In genomic region chr2:25211121-25211670, GRCm38 (mm10) we compare ENCODE assay signal across 8 mouse cellular contexts. TPM values are rescaled to one million over a fixed set of nuclear protein-coding genes. Genes with fewer than 3 reads are reported as not detected.
DNase-seq lines count a peak whose midpoint lies in the region; ATAC-seq and TF ChIP-seq lines count a peak whose summit lies in the region.

Gene Nelfb (minus strand): TSS chr2:25211489.

- TF ChIP-seq CTCF in testis, adult 2 months (IDR thresholded peaks at IDR 0.05; ENCODE audit: control insufficient read depth, insufficient read depth, insufficient replicate concordance, low read depth, low read length): no peak

- intact Hi-C loops in heart, postnatal 14 days (cut with DNase I): no loop called here

- in situ Hi-C loops in ES-E14 (cut with MboI; ENCODE audit: low sequenced_read_pairs in 2 of 2, unreplicated experiment in 2 of 2): no loop called here

- H3K9ac ChIP-seq in ES-E14 (ENCODE audit: insufficient read depth, low read depth, low read length, poor library complexity, severe bottlenecking): peak within 1 kb of the TSS; percentile 97
- H3K9ac ChIP-seq in forebrain, embryonic 15.5 days (replicated peaks): peak within 1 kb of the TSS; percentile 78
- peak within 1 kb of the TSS; percentile 90 for H3K9ac ChIP-seq in neural tube, embryonic 14.5 days (replicated peaks; ENCODE audit: low read depth, low read length)

- peak within 1 kb of the TSS; percentile 93 to 99 for H3K4me3 ChIP-seq in ES-E14 (ENCODE audit: insufficient read depth in 1 of 2, low read depth in 1 of 2, low read length in 2 of 2, poor library complexity in 1 of 2, severe bottlenecking in 1 of 2)
- H3K4me3 ChIP-seq in forebrain, embryonic 15.5 days: peak within 1 kb of the TSS; percentile 61
- peak within 1 kb of the TSS; percentile 87 for H3K4me3 ChIP-seq in neural tube, embryonic 14.5 days (ENCODE audit: low read depth, low read length)
- peak within 1 kb of the TSS; percentile 98 for H3K4me3 ChIP-seq in testis, adult 2 months (ENCODE audit: control insufficient read depth, low read depth, low read length)

- no peaks in the 10 kb centered on the region for H3K9me3 ChIP-seq in ES-E14 (ENCODE audit: control insufficient read depth, insufficient read depth, low read depth, low read length)
- H3K9me3 ChIP-seq in forebrain, embryonic 15.5 days: no peaks in the 10 kb centered on the region
- H3K9me3 ChIP-seq in neural tube, embryonic 14.5 days (ENCODE audit: control insufficient read depth, low read length): no peaks in the 10 kb centered on the region

- peak; percentile 81 for TF ChIP-seq POLR2A in testis, adult 2 months (IDR thresholded peaks at IDR 0.05; ENCODE audit: control insufficient read depth, low read depth, low read length)

- H3K4me2 ChIP-seq in forebrain, embryonic 15.5 days (replicated peaks): peak within 1 kb of the TSS; percentile 64
- H3K4me2 ChIP-seq in neural tube, embryonic 14.5 days (ENCODE audit: low read depth, low read length): peak within 1 kb of the TSS; percentile 92

- H3K36me3 ChIP-seq in ES-E14 (ENCODE audit: control insufficient read depth, insufficient read depth, low read length, poor library complexity, severe bottlenecking): peaks cover 7% of the 10 kb centered on the region; the same call in 1 of the 2 replicates
- H3K36me3 ChIP-seq in forebrain, embryonic 15.5 days: peaks cover 7% of the 10 kb centered on the region; the same call in 1 of the 2 replicates
- H3K36me3 ChIP-seq in neural tube, embryonic 14.5 days (ENCODE audit: control insufficient read depth, insufficient read depth, low read length): 0 out of 2 replicates have a peak, but pooled peaks cover 12% of the 10 kb centered on the region
- no peaks in the 10 kb centered on the region for H3K36me3 ChIP-seq in testis, adult 2 months (ENCODE audit: control insufficient read depth, insufficient read depth, low read length)

- H3K27ac ChIP-seq in ES-E14 (ENCODE audit: insufficient read depth, low read depth, low read length, poor library complexity, severe bottlenecking): peak within 1 kb of the TSS; percentile 64; the same call in 1 of the 2 replicates
- peak within 1 kb of the TSS; percentile 81 for H3K27ac ChIP-seq in forebrain, embryonic 15.5 days (replicated peaks)
- H3K27ac ChIP-seq in neural tube, embryonic 14.5 days (ENCODE audit: low read depth, low read length): peak within 1 kb of the TSS; percentile 85
- H3K27ac ChIP-seq in testis, adult 2 months (ENCODE audit: control insufficient read depth, insufficient read depth, low read depth, low read length): peak within 1 kb of the TSS; percentile 91

- H3K4me1 ChIP-seq in ES-E14 (ENCODE audit: control insufficient read depth in 2 of 2, insufficient read depth in 2 of 2, low read length in 2 of 2, poor library complexity in 1 of 2): peaks cover 8 to 10% of the 10 kb centered on the region in 2 experiments; a peak in 2 of 4 replicates
- H3K4me1 ChIP-seq in forebrain, embryonic 15.5 days: peaks cover 27% of the 10 kb centered on the region
- H3K4me1 ChIP-seq in neural tube, embryonic 14.5 days (ENCODE audit: control insufficient read depth, insufficient read depth, low read length): peaks cover 20% of the 10 kb centered on the region
- H3K4me1 ChIP-seq in testis, adult 2 months (ENCODE audit: control insufficient read depth, insufficient read depth, low read length): peaks cover 2% of the 10 kb centered on the region

- under 1% methylated on average over 44 of the region's 44 CpGs for WGBS in forebrain, embryonic 15.5 days
- under 1% methylated on average over 44 of the region's 44 CpGs for WGBS in neural tube, embryonic 14.5 days

- ATAC-seq in forebrain, embryonic 15.5 days (replicated peaks): peak; percentile 91
- ATAC-seq in neural tube, embryonic 14.5 days (ENCODE audit: low read depth): peak; percentile 93

- DNase-seq in ES-E14 (ENCODE audit: low read depth, low spot score): peak; percentile 90
- DNase-seq in cerebellum, adult 11-12 months: peak; percentile 84
- peak; percentile 89 to 93 for DNase-seq in heart, postnatal 14 days
- peak; percentile 86 for DNase-seq in layer of hippocampus, adult 11-12 months (ENCODE audit: low spot score)
- peak; percentile 92 to 95 for DNase-seq in lung, adult 18-20 months

- no peaks in the 10 kb centered on the region for H3K27me3 ChIP-seq in forebrain, embryonic 15.5 days
- H3K27me3 ChIP-seq in neural tube, embryonic 14.5 days (ENCODE audit: control insufficient read depth, insufficient read depth, low read length): no peaks in the 10 kb centered on the region
- no peaks in the 10 kb centered on the region for H3K27me3 ChIP-seq in testis, adult 2 months (ENCODE audit: control insufficient read depth, insufficient read depth, low read length)

TF ChIP-seq in ES-E14, 5 proteins besides CTCF, POLR2A, EP300 and RAD21:
- TF ChIP-seq HCFC1 (IDR thresholded peaks at IDR 0.05; ENCODE audit: borderline replicate concordance, insufficient read depth, low read length) (peak; percentile 87), ZC3H11A (IDR thresholded peaks at IDR 0.05; ENCODE audit: borderline replicate concordance, low read depth, low read length) (no peak)

RNA-seq across cellular contexts. Expression of gene Nelfb, which starts in this region (rescaled TPM):
- total RNA-seq in ES-E14 (2012; rRNA removed): 50.9 and 60.9 TPM in 2 replicates
- polyA plus RNA-seq in forebrain, embryonic 15.5 days (2015; fragmentation: Nextera tagmentation; extraction: Ambion mirVana): 96.7 and 102 TPM in 2 replicates
- total RNA-seq in heart, postnatal 14 days (2021): 10 to 100 TPM; 35.7 to 36.2 TPM
- 74.7 and 86.2 TPM in 2 replicates for polyA plus RNA-seq in neural tube, embryonic 14.5 days (2014; fragmentation: Nextera tagmentation; extraction: Ambion mirVana)
- 20.7 and 24.9 TPM in 2 replicates for polyA plus RNA-seq in testis, adult 2 months (2012; rRNA removed)

Comparison
In these comparisons a context has a peak if more than half of its experiments do, and no peak if none do; other contexts are left out.
1. Peak in every context shown above with its lines: DNase-seq, ATAC-seq, H3K4me3 ChIP-seq and H3K27ac ChIP-seq.